In genomic region chr1:66361799-66362198, GRCm38 (mm10) we compare ENCODE assay signal across 23 mouse cellular contexts.
"Had no signal": no experiment of that assay in that cellular context is flagged by ENCODE, and none has a peak within 500 bp of the region (broad histone marks: within the 10 kb centered on the region; RNA-seq: fewer than 3 reads in every experiment).

No protein-coding gene starts in this region.

- H3K4me1 ChIP-seq: heart, embryonic 10.5 days; heart, embryonic 12.5 days; kidney, embryonic 15.5 days; limb, embryonic 15.5 days had no signal

- H3K9ac ChIP-seq: heart, embryonic 12.5 days; hindbrain, embryonic 13.5 days; hindbrain, embryonic 15.5 days; kidney, embryonic 15.5 days; limb, embryonic 13.5 days; limb, embryonic 15.5 days had no signal

- H3K36me3 ChIP-seq: heart, embryonic 10.5 days; heart, embryonic 12.5 days; kidney, embryonic 15.5 days; limb, embryonic 13.5 days; limb, embryonic 15.5 days had no signal

- H3K4me3 ChIP-seq: gastrocnemius, adult 2 months; heart, embryonic 10.5 days; heart, embryonic 12.5 days; hindbrain, embryonic 13.5 days; hindbrain, embryonic 15.5 days; kidney, embryonic 15.5 days; limb, embryonic 13.5 days; limb, embryonic 15.5 days had no signal

- ATAC-seq: hindbrain, postnatal 0 days; intestine, embryonic 16.5 days had no signal

- DNase-seq: gastrocnemius, adult 2 months; gastrocnemius, postnatal 10 days; gastrocnemius, postnatal 25 days; heart, adult 18-20 months; heart, postnatal 10 days; kidney, adult 11 months; kidney, adult 2 months; kidney, adult 9 months; kidney, postnatal 14 days; kidney, postnatal 36 days; layer of hippocampus, adult 9-11 months; layer of hippocampus, postnatal 36 days; left cerebral cortex, postnatal 4 days had no signal

- H3K4me2 ChIP-seq: heart, embryonic 12.5 days; hindbrain, embryonic 13.5 days; hindbrain, embryonic 15.5 days; kidney, embryonic 15.5 days; limb, embryonic 13.5 days; limb, embryonic 15.5 days had no signal

- H3K27me3 ChIP-seq: heart, embryonic 12.5 days; hindbrain, embryonic 13.5 days; hindbrain, embryonic 15.5 days; kidney, embryonic 15.5 days; limb, embryonic 13.5 days; limb, embryonic 15.5 days had no signal

- H3K9me3 ChIP-seq: heart, embryonic 10.5 days; heart, embryonic 12.5 days; hindbrain, embryonic 13.5 days; hindbrain, embryonic 15.5 days; kidney, embryonic 15.5 days; limb, embryonic 13.5 days; limb, embryonic 15.5 days had no signal

- H3K27ac ChIP-seq: gastrocnemius, adult 2 months; heart, embryonic 10.5 days; hindbrain, embryonic 13.5 days; hindbrain, embryonic 15.5 days; hindbrain, postnatal 0 days; kidney, embryonic 15.5 days; kidney, postnatal 0 days; limb, embryonic 13.5 days; limb, embryonic 15.5 days had no signal
